Mouse (Mus musculus) liver, embryonic 13.5 days (tissue): Measurements from ENCODE around the gene Ptprs. TPM values are rescaled to one million over a fixed set of nuclear protein-coding genes. Genes with fewer than 3 reads are reported as not detected.
"Not testable (repeated sequence)": the region's sequence is repeated elsewhere in the genome, so short reads cannot be mapped to it uniquely, and the experiment has no call there.

Experiments
- ATAC-seq: fragments of 200-750 bp; cut with Nextera tagmentation; 2 replicates; pipeline ENCODE4 v1.8.0; 2017; ENCODE audit warnings: low read depth, mild to moderate bottlenecking, moderate number of reproducible peaks, moderate library complexity
- DNase-seq: peaks from one replicate; pipeline ENCODE4 v3.0.0; 2022
- H3K27ac ChIP-seq: fragments of 300-500 bp; sonication (generic); 2 replicates; pipeline ENCODE4 v1.5.1; 2015; ENCODE audit warnings: moderate library complexity, mild to moderate bottlenecking, inconsistent platforms
- H3K27me3 ChIP-seq: fragments of 300-500 bp; sonication (generic); 2 replicates; pipeline ENCODE4 v1.6.1; 2015; ENCODE audit warnings: mild to moderate bottlenecking, inconsistent platforms
- H3K36me3 ChIP-seq: fragments of 300-500 bp; sonication (generic); 2 replicates; pipeline ENCODE4 v1.6.1; 2015; ENCODE audit warnings: mild to moderate bottlenecking, inconsistent platforms
- H3K4me1 ChIP-seq: fragments of 300-500 bp; sonication (generic); replicated peaks from 2 replicates; pipeline ENCODE4 v1.6.1; 2015; ENCODE audit warnings: inconsistent platforms
- H3K4me2 ChIP-seq: fragments of 300-500 bp; sonication (generic); 2 replicates; pipeline ENCODE4 v1.6.1; 2015; ENCODE audit warnings: inconsistent platforms, mild to moderate bottlenecking, moderate library complexity
- H3K4me3 ChIP-seq: fragments of 300-500 bp; sonication (generic); replicated peaks from 2 replicates; pipeline ENCODE4 v1.5.1; 2015; ENCODE audit warnings: mild to moderate bottlenecking, inconsistent platforms
- H3K9ac ChIP-seq: fragments of 300-500 bp; sonication (generic); 2 replicates; pipeline ENCODE4 v1.6.1; 2015; ENCODE audit warnings: mild to moderate bottlenecking, inconsistent platforms
- H3K9me3 ChIP-seq: fragments of 300-500 bp; sonication (generic); replicated peaks from 2 replicates; pipeline ENCODE4 v1.6.1; 2016; ENCODE audit warnings: inconsistent platforms
- WGBS: fragments of 180-500 bp; shearing (Covaris S2); methylation state at CpG from one replicate; pipeline ENCODE4 v1.1.7; 2015; ENCODE audit not compliant: insufficient replicate concordance; 5-methylcytosine and 5-hydroxymethylcytosine counted together
- polyA plus RNA-seq: library from polyadenylated mRNA; unstranded; fragments of >200 nt; fragmentation: Nextera tagmentation; extraction: Ambion mirVana; gene quantifications from 2 replicates; pipeline ENCODE4 v1.2.1, GENCODE M21; 2015

Gene Ptprs
- polyA plus RNA-seq, 1 experiment from 2014 or later = 6.2 TPM

DNA sequence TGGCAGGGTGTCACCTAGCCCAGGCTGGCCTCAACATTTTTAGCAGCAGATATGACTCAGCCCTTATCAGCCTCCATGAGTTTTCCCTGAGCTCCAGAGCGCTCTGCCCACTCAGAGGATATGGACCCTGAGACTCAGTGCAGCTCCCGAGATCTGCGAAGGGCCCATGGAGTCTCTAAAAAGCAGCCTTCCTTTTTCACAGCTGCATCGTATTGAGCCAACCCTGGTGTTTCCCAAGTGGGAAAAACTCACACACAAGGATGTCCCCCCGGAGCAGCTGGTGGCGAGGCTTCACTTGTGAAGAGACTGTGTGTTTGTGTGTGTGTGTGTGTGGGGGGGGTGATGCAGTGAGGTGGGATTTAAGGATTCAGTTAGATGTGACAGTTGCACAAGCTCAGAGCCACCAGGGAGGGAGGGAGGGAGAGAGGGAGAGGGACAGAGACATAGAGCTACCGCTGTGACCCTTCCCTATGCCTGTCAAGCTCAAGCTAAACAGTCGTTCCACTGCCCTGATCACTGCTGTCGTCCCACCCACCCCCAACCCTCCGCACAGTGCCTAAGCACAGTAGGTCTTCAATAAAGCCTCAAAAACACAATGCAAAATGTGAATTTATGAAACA is 32.8 kb upstream of the Ptprs start:
- Histone ChIP-seq H3K4me3 (no peak overlapping the region), H3K4me2 (0 out of 2 replicates have a peak overlapping the region, but pooled peaks have one; percentile 8), H3K4me1 (peaks cover 15% of the 10 kb centered on the region), H3K36me3 (no peaks in the 10 kb centered on the region), H3K9ac (no peak overlapping the region), H3K27ac (no peak overlapping the region), H3K27me3 (peaks cover 59% of the 10 kb centered on the region), H3K9me3 (no peaks in the 10 kb centered on the region)
- DNase-seq = no peak
- 38% methylated on average over 10 of the region's 10 CpGs for WGBS
- ATAC-seq = no peak

DNA sequence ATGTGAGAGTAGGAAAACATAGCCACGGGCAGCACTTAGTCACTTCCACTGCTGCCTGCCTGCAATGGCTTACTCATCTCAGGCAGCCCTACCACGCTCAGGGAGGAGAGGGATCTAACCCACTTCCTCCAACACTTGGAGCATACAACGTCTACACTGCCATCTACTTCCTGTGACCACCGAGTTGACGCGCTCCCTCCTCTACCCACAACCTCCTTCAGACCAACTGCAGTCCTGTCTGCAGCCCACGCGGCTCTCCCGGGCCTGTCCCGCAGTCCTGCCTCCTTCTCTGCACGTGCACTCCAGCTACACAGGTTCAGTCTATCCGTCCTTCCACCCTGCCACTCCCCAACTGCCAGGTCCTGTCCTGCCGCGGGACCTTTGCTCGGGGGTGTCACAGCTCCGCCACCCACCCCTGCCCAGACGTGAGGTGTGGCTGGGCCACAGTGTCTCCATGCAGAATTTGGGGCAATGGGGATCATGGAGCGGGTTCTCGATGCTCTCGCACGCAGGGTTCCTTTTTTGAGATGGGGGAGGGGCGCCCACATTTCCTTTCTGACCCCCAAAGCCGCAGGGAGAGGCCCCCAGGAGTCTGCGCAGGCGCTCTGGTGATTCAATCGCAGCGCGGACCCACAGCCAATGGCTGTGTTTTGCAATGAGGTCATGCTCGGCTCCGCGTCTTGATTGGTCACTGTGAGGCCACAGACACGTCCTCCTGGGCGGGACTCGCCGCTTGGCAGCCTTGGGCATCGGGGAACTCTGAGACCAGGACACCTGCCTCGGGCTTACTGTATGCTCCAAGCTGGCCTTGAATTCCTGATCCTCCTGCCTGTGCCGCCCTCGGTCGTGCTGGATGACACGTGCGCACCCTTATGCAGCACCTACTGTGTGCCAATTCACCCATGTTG is 31.1 kb upstream of the Ptprs start:
- peak; percentile 83 for DNase-seq
- H3K27me3 ChIP-seq = peaks cover 44% of the 10 kb centered on the region
- peak overlapping the region; percentile 56 for H3K4me3 ChIP-seq
- H3K36me3 ChIP-seq = no peaks in the 10 kb centered on the region
- 2% methylated on average over 42 of the region's 42 CpGs for WGBS
- peak overlapping the region; percentile 75 for H3K27ac ChIP-seq
- no peaks in the 10 kb centered on the region for H3K9me3 ChIP-seq
- peak overlapping the region; percentile 72 for H3K9ac ChIP-seq
- peaks cover 15% of the 10 kb centered on the region for H3K4me1 ChIP-seq
- ATAC-seq = peak; percentile 87
- peak overlapping the region; percentile 77 for H3K4me2 ChIP-seq

DNA sequence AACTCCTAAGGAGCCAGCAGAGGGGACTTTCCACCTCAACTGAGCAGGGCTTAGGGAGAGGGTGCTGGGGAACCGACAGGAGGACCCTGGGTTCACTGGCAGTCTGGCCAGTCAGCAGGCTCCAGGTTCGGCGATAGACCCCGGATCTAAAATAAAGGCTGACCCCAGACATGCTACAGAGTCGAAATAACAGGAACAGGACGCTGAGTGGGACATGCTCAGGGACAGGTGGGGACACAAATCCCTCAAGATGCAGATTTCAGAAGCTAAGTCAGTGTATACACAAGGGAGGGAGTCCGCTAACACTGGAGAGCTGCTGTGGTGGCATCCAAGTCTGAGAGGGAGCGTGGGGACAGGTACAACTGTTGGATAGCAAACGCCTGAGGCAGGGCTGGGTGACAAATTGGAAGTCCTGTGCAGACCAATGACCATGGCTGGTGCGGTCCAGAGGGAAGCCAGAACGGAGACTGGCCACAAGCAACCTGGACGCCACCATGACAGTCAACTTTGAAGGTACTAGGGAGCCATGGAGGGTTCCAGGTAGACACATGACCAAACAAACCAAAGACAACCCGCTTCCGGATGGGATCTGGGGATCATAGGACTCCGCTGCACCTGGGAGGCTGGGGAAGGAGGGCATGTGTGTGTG is 30.3 kb upstream of the Ptprs start:
- H3K9ac ChIP-seq = peak overlapping the region; percentile 72
- H3K4me2 ChIP-seq = peak overlapping the region; percentile 77
- H3K4me1 ChIP-seq = peaks cover 15% of the 10 kb centered on the region
- 52% methylated on average over 15 of the region's 15 CpGs for WGBS
- H3K9me3 ChIP-seq = no peaks in the 10 kb centered on the region
- peak overlapping the region; percentile 56 for H3K4me3 ChIP-seq
- peaks cover 35% of the 10 kb centered on the region for H3K27me3 ChIP-seq
- no peaks in the 10 kb centered on the region for H3K36me3 ChIP-seq
- H3K27ac ChIP-seq = peak overlapping the region; percentile 75; the same call in 1 of the 2 replicates
- DNase-seq (no peak), ATAC-seq (no peak)

DNA sequence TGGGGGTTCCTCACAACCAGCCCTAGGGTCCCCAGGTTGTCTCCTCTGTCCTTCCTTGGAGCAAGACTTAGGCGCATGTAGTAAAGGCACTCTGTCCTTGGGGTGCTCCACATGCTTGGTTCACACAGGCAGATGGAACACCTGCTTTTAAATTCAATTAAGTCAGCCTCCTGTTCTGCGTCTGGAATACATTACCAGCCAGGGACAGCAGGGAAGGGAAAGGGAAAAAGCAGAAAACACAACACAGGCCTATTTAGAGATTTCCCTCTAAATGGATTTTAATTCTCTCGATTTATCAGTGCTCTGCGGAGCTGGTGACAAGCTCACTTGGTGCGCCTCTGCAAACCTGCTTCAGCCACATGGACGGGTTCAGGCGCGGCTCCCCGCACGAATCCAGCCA is 29.1 kb upstream of the Ptprs start:
- H3K9me3 ChIP-seq = no peaks in the 10 kb centered on the region
- ATAC-seq = no peak
- 71% methylated on average over 10 of the region's 10 CpGs for WGBS
- H3K36me3 ChIP-seq = no peaks in the 10 kb centered on the region
- H3K9ac ChIP-seq = no peak overlapping the region
- H3K4me3 ChIP-seq = no peak overlapping the region
- no peak overlapping the region for H3K4me2 ChIP-seq
- DNase-seq = no peak
- peaks cover 15% of the 10 kb centered on the region for H3K4me1 ChIP-seq
- no peak overlapping the region for H3K27ac ChIP-seq
- peaks cover 23% of the 10 kb centered on the region for H3K27me3 ChIP-seq

DNA sequence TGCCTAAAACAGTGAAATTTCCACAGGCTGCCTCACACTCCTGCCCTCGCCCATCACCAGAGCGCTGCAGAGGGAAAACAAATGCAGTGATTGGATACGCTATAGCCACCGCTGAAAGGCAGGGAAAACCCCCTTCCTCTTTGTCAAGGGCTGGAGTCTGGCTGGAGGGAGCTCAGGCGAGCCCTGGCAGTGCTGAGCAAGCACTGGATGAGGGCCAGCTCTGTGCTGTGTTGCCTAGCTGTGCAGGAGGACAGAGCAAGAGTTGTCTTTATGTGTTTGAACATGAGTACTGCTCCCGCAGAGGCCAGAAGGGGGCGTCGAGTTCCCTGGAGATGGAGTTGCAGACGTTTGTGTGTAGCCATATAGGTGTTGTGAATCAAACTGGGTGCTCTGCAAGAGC is 26.2 kb upstream of the Ptprs start:
- DNase-seq (no peak), ATAC-seq (no peak)
- Histone ChIP-seq H3K36me3 (no peaks in the 10 kb centered on the region), H3K4me2 (no peak overlapping the region), H3K9me3 (no peaks in the 10 kb centered on the region), H3K4me3 (no peak overlapping the region), H3K27ac (no peak overlapping the region), H3K4me1 (peaks cover 6% of the 10 kb centered on the region), H3K27me3 (no peaks in the 10 kb centered on the region), H3K9ac (no peak overlapping the region)
- WGBS = 24% methylated on average over 9 of the region's 9 CpGs

DNA sequence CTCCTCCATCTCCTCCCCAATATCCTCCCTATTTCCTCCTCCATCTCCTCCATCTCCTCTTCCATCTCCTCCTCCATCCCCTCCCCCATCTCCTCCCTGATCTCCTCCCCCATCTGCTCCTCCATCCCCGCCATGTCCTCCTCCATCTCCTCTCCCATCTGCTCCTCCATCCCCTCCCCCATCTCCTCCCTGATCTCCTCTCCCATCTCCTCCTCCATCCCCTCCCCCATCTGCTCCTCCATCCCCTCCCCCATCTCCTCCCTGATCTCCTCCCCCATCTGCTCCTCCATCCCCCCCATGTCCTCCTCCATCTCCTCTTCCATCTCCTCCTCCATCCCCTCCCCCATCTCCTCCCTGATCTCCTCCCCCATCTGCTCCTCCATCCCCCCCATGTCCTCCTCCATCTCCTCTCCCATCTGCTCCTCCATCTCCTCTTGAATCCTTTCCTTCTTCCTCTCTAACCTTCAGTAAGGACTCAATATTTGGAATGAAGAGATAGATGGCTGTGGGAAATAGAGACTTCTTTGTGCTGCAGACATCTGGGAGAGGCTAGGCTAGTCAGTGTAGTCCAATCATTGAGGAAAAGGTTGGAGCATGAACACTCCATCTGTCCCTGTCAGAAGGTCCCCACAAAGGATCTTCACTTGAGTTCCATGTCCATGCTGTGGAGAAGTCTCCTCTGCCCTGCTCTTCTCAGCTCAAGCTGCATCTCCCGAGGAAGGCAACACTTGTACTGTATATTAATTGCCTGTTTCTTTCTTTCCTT is 25.5 kb upstream of the Ptprs start:
- ATAC-seq, H3K4me1 ChIP-seq, H3K27me3 ChIP-seq, H3K9ac ChIP-seq, H3K27ac ChIP-seq, DNase-seq, H3K36me3 ChIP-seq, H3K9me3 ChIP-seq, H3K4me3 ChIP-seq, H3K4me2 ChIP-seq: not testable (repeated sequence)
- 40% methylated on average over 2 of the region's 2 CpGs for WGBS

DNA sequence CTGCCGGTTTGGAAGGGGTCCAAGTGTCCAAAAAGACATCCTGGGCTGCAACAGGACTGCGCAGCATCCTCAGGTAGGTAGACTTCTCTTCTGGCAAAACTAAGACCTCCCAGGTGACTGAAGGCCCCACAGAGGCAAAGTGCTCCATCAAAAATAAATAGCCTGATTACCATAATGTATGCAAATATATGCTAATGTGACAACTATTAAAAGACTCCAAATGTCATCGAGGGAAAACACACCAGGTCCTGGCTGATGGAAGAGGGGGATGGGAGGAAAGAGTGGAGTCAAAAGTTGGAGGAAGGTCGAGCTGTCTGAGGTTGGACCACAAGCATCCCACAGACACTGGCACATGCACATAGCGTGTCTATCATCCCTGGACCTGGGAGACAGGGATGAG is 22.9 kb upstream of the Ptprs start:
- H3K9ac ChIP-seq = no peak overlapping the region
- WGBS = 57% methylated on average over 5 of the region's 5 CpGs

DNA sequence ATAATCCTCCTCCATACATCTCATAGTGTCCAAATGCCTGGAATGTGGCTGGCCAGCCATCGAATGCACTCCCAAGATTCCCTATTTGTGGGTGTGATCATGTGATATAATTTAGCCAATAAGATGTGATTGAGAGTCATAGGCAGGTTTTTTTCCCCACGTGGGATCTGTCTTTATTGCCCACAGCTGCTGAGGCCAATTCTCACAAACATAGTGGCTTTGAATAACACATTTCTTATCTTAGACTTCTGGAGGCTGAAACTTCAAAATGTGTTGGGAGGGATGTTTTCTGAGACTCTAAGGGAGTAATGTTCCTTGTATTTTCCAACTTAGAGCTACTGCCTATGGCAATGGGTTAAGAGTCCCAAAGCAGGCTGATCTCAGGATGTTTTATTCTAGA is 18.2 kb upstream of the Ptprs start:
- WGBS = 39% methylated on average over 2 of the region's 2 CpGs
- Histone ChIP-seq H3K36me3 (no peaks in the 10 kb centered on the region), H3K27me3 (no peaks in the 10 kb centered on the region), H3K4me2 (no peak overlapping the region), H3K4me3 (no peak overlapping the region), H3K4me1 (no peaks in the 10 kb centered on the region), H3K9ac (no peak overlapping the region), H3K9me3 (peaks cover 41% of the 10 kb centered on the region), H3K27ac (no peak overlapping the region)
- DNase-seq (no peak), ATAC-seq (no peak)

More for the DNA sequence above, 22.9 kb upstream of the Ptprs start:
- DNase-seq (no peak), ATAC-seq (no peak)
- Histone ChIP-seq H3K4me2 (no peak overlapping the region), H3K4me1 (no peaks in the 10 kb centered on the region), H3K27me3 (no peaks in the 10 kb centered on the region), H3K4me3 (no peak overlapping the region), H3K9me3 (peaks cover 21% of the 10 kb centered on the region), H3K27ac (no peak overlapping the region), H3K36me3 (no peaks in the 10 kb centered on the region)

DNA sequence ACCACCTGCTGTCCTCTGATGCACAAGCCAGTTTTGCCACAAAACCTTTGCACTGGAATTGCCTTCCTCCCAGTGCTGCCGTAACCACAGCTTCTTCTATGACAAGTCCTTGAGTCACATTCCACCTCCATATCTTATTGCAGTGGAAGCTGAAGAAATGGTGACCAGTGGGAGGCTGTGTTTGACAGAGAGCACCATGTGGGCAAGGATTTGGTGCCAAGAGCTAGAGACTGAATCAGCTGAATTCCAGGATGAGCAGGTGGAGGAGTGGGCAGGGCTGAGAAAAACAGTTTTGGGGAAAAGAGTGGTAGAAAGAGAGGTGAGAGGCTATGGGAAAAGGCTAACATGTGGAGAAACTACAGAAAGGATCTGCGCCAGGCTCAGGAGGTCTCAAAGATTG is 17.6 kb upstream of the Ptprs start:
- WGBS = 71% methylated on average over 2 of the region's 2 CpGs
- H3K27me3 ChIP-seq = peaks cover under 1% of the 10 kb centered on the region; the same call in 1 of the 2 replicates
- no peaks in the 10 kb centered on the region for H3K36me3 ChIP-seq
- DNase-seq (no peak), ATAC-seq (no peak)
- no peak overlapping the region for H3K4me2 ChIP-seq
- H3K27ac ChIP-seq = no peak overlapping the region
- peaks cover 41% of the 10 kb centered on the region for H3K9me3 ChIP-seq
- no peak overlapping the region for H3K9ac ChIP-seq
- H3K4me1 ChIP-seq = no peaks in the 10 kb centered on the region
- no peak overlapping the region for H3K4me3 ChIP-seq

DNA sequence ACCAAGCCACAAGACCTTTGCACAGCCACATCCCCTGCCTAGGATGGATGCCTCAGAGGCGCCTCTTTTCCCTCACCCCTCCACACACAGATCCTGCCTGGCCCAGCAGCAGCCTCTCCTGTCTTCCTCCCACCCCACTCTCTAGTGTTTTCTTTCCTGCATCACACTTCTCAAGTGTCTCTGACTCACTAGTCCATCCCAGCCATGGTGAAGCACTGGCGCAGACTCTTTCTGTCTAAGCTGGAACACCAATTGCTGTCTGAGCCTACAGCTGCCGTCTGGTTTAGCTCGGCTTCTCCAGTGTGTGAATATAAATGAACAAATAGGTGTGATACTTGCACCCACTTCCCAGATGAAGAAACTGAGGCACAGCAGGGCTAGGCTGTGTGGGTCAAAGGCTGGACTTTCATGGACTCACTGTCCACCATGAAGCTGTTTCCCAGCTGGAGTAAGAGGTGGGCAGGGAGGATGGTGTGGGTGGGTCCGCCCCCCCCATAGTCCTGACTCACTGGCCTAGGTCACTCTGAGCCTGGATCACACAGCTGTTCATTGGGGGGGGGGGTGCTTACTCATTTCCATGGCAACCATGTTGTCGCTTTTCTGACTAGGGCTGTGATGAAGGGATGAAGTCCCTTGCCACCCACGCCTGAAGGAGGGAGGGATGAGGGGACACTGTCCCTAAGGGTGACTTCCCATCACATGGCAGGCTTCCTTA is 14.3 kb upstream of the Ptprs start:
- Histone ChIP-seq H3K27me3 (peaks cover 21% of the 10 kb centered on the region), H3K36me3 (no peaks in the 10 kb centered on the region), H3K4me2 (no peak overlapping the region), H3K27ac (no peak overlapping the region), H3K9me3 (peaks cover 31% of the 10 kb centered on the region), H3K4me1 (no peaks in the 10 kb centered on the region), H3K9ac (no peak overlapping the region), H3K4me3 (no peak overlapping the region)
- 68% methylated on average over 7 of the region's 7 CpGs for WGBS
- ATAC-seq (no peak), DNase-seq (no peak)
